Mouse (Mus musculus): ENCODE results near the gene Rad18. TPM values are rescaled to one million over a fixed set of nuclear protein-coding genes. Genes with fewer than 3 reads are reported as not detected.
"Not testable (repeated sequence)": the region's sequence is repeated elsewhere in the genome, so short reads cannot be mapped to it uniquely, and the experiment has no call there.

The Rad18 gene
- total RNA-seq (2021): 10 to 100 TPM; 12.7 to 12.8 TPM

GRCm38 (mm10) chr6:112696056-112696950 is at the start of gene Rad18:
Gene Rad18, minus strand, starts transcription at chr6:112696686.
- peak; percentile 83 for DNase-seq

GRCm38 (mm10) chr6:112742297-112742696 is 45.8 kb upstream of the Rad18 start:
- DNase-seq: no peak

- no peak for DNase-seq
Measured at GRCm38 (mm10) chr6:112741766-112742165, 45.3 kb upstream of the Rad18 start.

GRCm38 (mm10) chr6:112739635-112740034 is 43.1 kb upstream of the Rad18 start:
- no peak for DNase-seq

- DNase-seq: no peak
Measured at GRCm38 (mm10) chr6:112738924-112739323, 42.4 kb upstream of the Rad18 start.

- DNase-seq: no peak
Measured at GRCm38 (mm10) chr6:112736471-112736870, 40.0 kb upstream of the Rad18 start.

GRCm38 (mm10) chr6:112735054-112735453 is 38.6 kb upstream of the Rad18 start:
- DNase-seq: no peak

- DNase-seq: no peak
Measured at GRCm38 (mm10) chr6:112733942-112734341, 37.5 kb upstream of the Rad18 start.

- DNase-seq: no peak
Measured at GRCm38 (mm10) chr6:112732434-112732833, 35.9 kb upstream of the Rad18 start.

- no peak for DNase-seq
Measured at GRCm38 (mm10) chr6:112731386-112731785, 34.9 kb upstream of the Rad18 start.

- peak; percentile 67 for DNase-seq
Measured at GRCm38 (mm10) chr6:112728760-112729422, 32.4 kb upstream of the Rad18 start.

- DNase-seq: no peak
Measured at GRCm38 (mm10) chr6:112725468-112725867, 29.0 kb upstream of the Rad18 start.

- DNase-seq: no peak
Measured at GRCm38 (mm10) chr6:112720409-112721080, 24.1 kb upstream of the Rad18 start.

GRCm38 (mm10) chr6:112719983-112720382 is 23.5 kb upstream of the Rad18 start:
- no peak for DNase-seq

- peak; percentile 39 for DNase-seq
Measured at GRCm38 (mm10) chr6:112717168-112717567, 20.7 kb upstream of the Rad18 start.

GRCm38 (mm10) chr6:112713951-112714350 is 17.5 kb upstream of the Rad18 start:
- DNase-seq: no peak

GRCm38 (mm10) chr6:112702296-112702695 is 5.8 kb upstream of the Rad18 start:
- DNase-seq: not testable (repeated sequence)

GRCm38 (mm10) chr6:112700392-112700791 is 3.9 kb upstream of the Rad18 start:
- DNase-seq: peak; percentile 74

- no peak for DNase-seq
Measured at GRCm38 (mm10) chr6:112699115-112699514, 2.6 kb upstream of the Rad18 start.

GRCm38 (mm10) chr6:112694492-112694891 is 2.0 kb downstream of the Rad18 start:
- no peak for DNase-seq

- no peak for DNase-seq
Measured at GRCm38 (mm10) chr6:112691523-112691922, 5.0 kb downstream of the Rad18 start.

- DNase-seq: no peak
Measured at GRCm38 (mm10) chr6:112688033-112688432, 8.5 kb downstream of the Rad18 start.

GRCm38 (mm10) chr6:112686485-112686884 is 10.0 kb downstream of the Rad18 start:
- no peak for DNase-seq
